Mouse (Mus musculus): ENCODE data around the gene Cd6. TPM values are rescaled to one million over a fixed set of nuclear protein-coding genes. Genes with fewer than 3 reads are reported as not detected.

The Cd6 gene
- polyA plus RNA-seq, 1 experiment from 2014 or later: not detected

- no peak for ATAC-seq (ENCODE audit: insufficient read depth)
- WGBS (ENCODE audit: insufficient replicate concordance): 47% methylated on average over 7 of the region's 7 CpGs
- Histone ChIP-seq H3K27ac (replicated peaks) (no peak overlapping the region), H3K27me3 (no peaks in the 10 kb centered on the region), H3K4me2 (no peak overlapping the region), H3K36me3 (replicated peaks) (no peaks in the 10 kb centered on the region), H3K4me1 (replicated peaks) (no peaks in the 10 kb centered on the region), H3K9me3 (replicated peaks) (no peaks in the 10 kb centered on the region), H3K9ac (no peak overlapping the region), H3K4me3 (replicated peaks) (no peak overlapping the region)
These were observed 56.5 kb downstream of the Cd6 start for GRCm38 (mm10) chr19:10773384-10773783.

- H3K36me3 ChIP-seq (replicated peaks): no peaks in the 10 kb centered on the region
- H3K27ac ChIP-seq (replicated peaks): no peak overlapping the region
- H3K4me2 ChIP-seq: no peak overlapping the region
- no peak overlapping the region for H3K9ac ChIP-seq
- no peak overlapping the region for H3K4me3 ChIP-seq (replicated peaks)
- no peaks in the 10 kb centered on the region for H3K4me1 ChIP-seq (replicated peaks)
- no peaks in the 10 kb centered on the region for H3K27me3 ChIP-seq
- no peaks in the 10 kb centered on the region for H3K9me3 ChIP-seq (replicated peaks)
- no peak for ATAC-seq (ENCODE audit: insufficient read depth)
- 75% methylated on average over 10 of the region's 10 CpGs for WGBS (ENCODE audit: insufficient replicate concordance)
These were observed 57.0 kb downstream of the Cd6 start for GRCm38 (mm10) chr19:10772866-10773265.

GRCm38 (mm10) chr19:10771995-10772394 lies 57.9 kb downstream of the Cd6 start:
- no peak for ATAC-seq (ENCODE audit: insufficient read depth)
- Histone ChIP-seq H3K27me3 (no peaks in the 10 kb centered on the region), H3K4me3 (replicated peaks) (no peak overlapping the region), H3K9me3 (replicated peaks) (no peaks in the 10 kb centered on the region), H3K9ac (no peak overlapping the region), H3K36me3 (replicated peaks) (no peaks in the 10 kb centered on the region), H3K27ac (replicated peaks) (no peak overlapping the region), H3K4me1 (replicated peaks) (no peaks in the 10 kb centered on the region), H3K4me2 (no peak overlapping the region)
- WGBS (ENCODE audit: insufficient replicate concordance): 64% methylated on average over 7 of the region's 7 CpGs

GRCm38 (mm10) chr19:10769429-10770195 lies 60.2 kb downstream of the Cd6 start:
- no peak overlapping the region for H3K27ac ChIP-seq (replicated peaks)
- no peaks in the 10 kb centered on the region for H3K4me1 ChIP-seq (replicated peaks)
- no peaks in the 10 kb centered on the region for H3K36me3 ChIP-seq (replicated peaks)
- 47% methylated on average over 12 of the region's 12 CpGs for WGBS (ENCODE audit: insufficient replicate concordance)
- H3K4me3 ChIP-seq (replicated peaks): no peak overlapping the region
- no peaks in the 10 kb centered on the region for H3K9me3 ChIP-seq (replicated peaks)
- H3K9ac ChIP-seq: no peak overlapping the region
- no peak for ATAC-seq (ENCODE audit: insufficient read depth)
- no peaks in the 10 kb centered on the region for H3K27me3 ChIP-seq
- no peak overlapping the region for H3K4me2 ChIP-seq

GRCm38 (mm10) chr19:10768694-10769428 lies 61.0 kb downstream of the Cd6 start:
- Histone ChIP-seq H3K9me3 (replicated peaks) (no peaks in the 10 kb centered on the region), H3K4me3 (replicated peaks) (no peak overlapping the region), H3K9ac (no peak overlapping the region), H3K27me3 (no peaks in the 10 kb centered on the region), H3K27ac (replicated peaks) (no peak overlapping the region), H3K36me3 (replicated peaks) (no peaks in the 10 kb centered on the region), H3K4me2 (no peak overlapping the region), H3K4me1 (replicated peaks) (no peaks in the 10 kb centered on the region)
- 56% methylated on average over 6 of the region's 6 CpGs for WGBS (ENCODE audit: insufficient replicate concordance)
- no peak for ATAC-seq (ENCODE audit: insufficient read depth)

- Histone ChIP-seq H3K4me1 (replicated peaks) (no peaks in the 10 kb centered on the region), H3K9ac (no peak overlapping the region), H3K27ac (replicated peaks) (no peak overlapping the region), H3K27me3 (no peaks in the 10 kb centered on the region), H3K4me2 (no peak overlapping the region), H3K4me3 (replicated peaks) (no peak overlapping the region), H3K9me3 (replicated peaks) (no peaks in the 10 kb centered on the region), H3K36me3 (replicated peaks) (no peaks in the 10 kb centered on the region)
- ATAC-seq (ENCODE audit: insufficient read depth): no peak
- 70% methylated on average over 10 of the region's 10 CpGs for WGBS (ENCODE audit: insufficient replicate concordance)
These were observed 62.2 kb downstream of the Cd6 start for GRCm38 (mm10) chr19:10767631-10768030.

- no peaks in the 10 kb centered on the region for H3K36me3 ChIP-seq (replicated peaks)
- no peak overlapping the region for H3K9ac ChIP-seq
- no peaks in the 10 kb centered on the region for H3K9me3 ChIP-seq (replicated peaks)
- H3K4me3 ChIP-seq (replicated peaks): no peak overlapping the region
- H3K27ac ChIP-seq (replicated peaks): no peak overlapping the region
- H3K4me1 ChIP-seq (replicated peaks): no peaks in the 10 kb centered on the region
- H3K27me3 ChIP-seq: no peaks in the 10 kb centered on the region
- no peak overlapping the region for H3K4me2 ChIP-seq
- 66% methylated on average over 21 of the region's 21 CpGs for WGBS (ENCODE audit: insufficient replicate concordance)
- ATAC-seq (ENCODE audit: insufficient read depth): no peak
These were observed 66.4 kb downstream of the Cd6 start for GRCm38 (mm10) chr19:10763381-10764031.

GRCm38 (mm10) chr19:10762468-10762867 lies 67.4 kb downstream of the Cd6 start:
- H3K4me2 ChIP-seq: no peak overlapping the region
- no peak overlapping the region for H3K4me3 ChIP-seq (replicated peaks)
- ATAC-seq (ENCODE audit: insufficient read depth): no peak
- no peaks in the 10 kb centered on the region for H3K9me3 ChIP-seq (replicated peaks)
- no peak overlapping the region for H3K9ac ChIP-seq
- 51% methylated on average over 6 of the region's 6 CpGs for WGBS (ENCODE audit: insufficient replicate concordance)
- H3K4me1 ChIP-seq (replicated peaks): no peaks in the 10 kb centered on the region
- no peaks in the 10 kb centered on the region for H3K36me3 ChIP-seq (replicated peaks)
- H3K27ac ChIP-seq (replicated peaks): no peak overlapping the region
- no peaks in the 10 kb centered on the region for H3K27me3 ChIP-seq

- WGBS (ENCODE audit: insufficient replicate concordance): 58% methylated on average over 8 of the region's 8 CpGs
- H3K4me3 ChIP-seq (replicated peaks): no peak overlapping the region
- H3K9me3 ChIP-seq (replicated peaks): no peaks in the 10 kb centered on the region
- no peaks in the 10 kb centered on the region for H3K36me3 ChIP-seq (replicated peaks)
- H3K9ac ChIP-seq: no peak overlapping the region
- no peaks in the 10 kb centered on the region for H3K4me1 ChIP-seq (replicated peaks)
- H3K27ac ChIP-seq (replicated peaks): no peak overlapping the region
- no peak overlapping the region for H3K4me2 ChIP-seq
- H3K27me3 ChIP-seq: no peaks in the 10 kb centered on the region
- ATAC-seq (ENCODE audit: insufficient read depth): no peak
These were observed 68.0 kb downstream of the Cd6 start for GRCm38 (mm10) chr19:10761794-10762415.

GRCm38 (mm10) chr19:10759983-10760831 lies 69.7 kb downstream of the Cd6 start:
- 54% methylated on average over 9 of the region's 9 CpGs for WGBS (ENCODE audit: insufficient replicate concordance)
- H3K36me3 ChIP-seq (replicated peaks): no peaks in the 10 kb centered on the region
- H3K27ac ChIP-seq (replicated peaks): no peak overlapping the region
- no peaks in the 10 kb centered on the region for H3K9me3 ChIP-seq (replicated peaks)
- no peak overlapping the region for H3K4me2 ChIP-seq
- H3K4me3 ChIP-seq (replicated peaks): no peak overlapping the region
- H3K4me1 ChIP-seq (replicated peaks): no peaks in the 10 kb centered on the region
- H3K9ac ChIP-seq: no peak overlapping the region
- H3K27me3 ChIP-seq: no peaks in the 10 kb centered on the region
- ATAC-seq (ENCODE audit: insufficient read depth): no peak

Measured in liver, embryonic 15.5 days (tissue).